Mouse (Mus musculus) heart, postnatal 36 days (tissue): ENCODE measurements around the gene Itgb7. TPM values are rescaled to one million over a fixed set of nuclear protein-coding genes. Genes with fewer than 3 reads are reported as not detected.

ENCODE experiments used
- DNase-seq, 2 experiments: peaks; one replicate each; pipeline ENCODE4 v3.0.0; 2021 to 2022
- intact Hi-C: fragments of 180-260 bp; cut with DNase I; formaldehyde crosslinking; loops from one replicate; pipeline ENCODE4 v1.15.1; 2025
- total RNA-seq, 2 experiments: library from RNA; stranded (reverse); gene quantifications; 2 replicates each; pipeline ENCODE4 v1.2.3; 2021

Gene Itgb7
- total RNA-seq: 1 to 10 TPM; 1.6 to 1.8 TPM

DNA sequence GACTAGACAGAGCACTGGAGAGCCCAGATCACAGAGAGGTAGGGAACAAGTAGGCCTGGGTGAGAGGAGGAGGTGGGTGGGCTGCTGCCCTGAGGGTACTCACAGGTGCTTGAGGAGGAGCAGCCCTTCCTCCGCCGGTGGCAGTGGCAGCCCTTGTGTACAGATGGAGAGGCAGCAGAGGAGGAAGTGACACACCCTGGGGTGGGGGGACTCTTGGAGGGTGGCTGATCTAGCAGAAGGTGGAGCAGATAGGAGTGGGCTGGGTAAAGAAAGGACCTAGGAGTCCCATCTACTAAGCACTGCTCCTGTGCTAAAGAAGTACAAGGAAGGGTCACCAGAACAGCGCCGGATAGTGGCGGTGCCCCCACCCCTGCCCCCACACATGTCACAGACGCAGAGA lies at the start of gene Itgb7:
TSS of gene Itgb7 (minus strand) at position 197 of the 400 bp plus-strand sequence.
- no peak for DNase-seq
- intact Hi-C loops: no loop called here

DNA sequence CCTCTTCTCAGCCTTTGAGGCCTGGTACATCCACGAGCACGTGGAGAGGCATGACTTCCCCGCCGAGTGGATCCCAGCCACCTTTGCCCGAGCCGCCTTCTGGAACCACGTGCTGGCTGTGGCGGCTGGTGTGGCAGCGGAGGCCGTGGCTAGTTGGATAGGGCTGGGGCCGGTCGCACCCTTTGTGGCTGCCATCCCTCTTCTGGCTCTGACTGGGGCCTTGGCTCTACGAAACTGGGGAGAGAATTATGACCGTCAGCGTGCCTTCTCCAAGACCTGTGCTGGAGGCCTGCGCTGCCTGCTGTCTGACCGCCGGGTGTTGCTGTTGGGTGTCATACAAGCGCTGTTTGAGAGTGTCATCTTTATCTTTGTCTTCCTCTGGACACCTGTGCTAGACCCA lies 48.9 kb upstream of the Itgb7 start:
- intact Hi-C loops: no loop called here
- DNase-seq: no peak

DNA sequence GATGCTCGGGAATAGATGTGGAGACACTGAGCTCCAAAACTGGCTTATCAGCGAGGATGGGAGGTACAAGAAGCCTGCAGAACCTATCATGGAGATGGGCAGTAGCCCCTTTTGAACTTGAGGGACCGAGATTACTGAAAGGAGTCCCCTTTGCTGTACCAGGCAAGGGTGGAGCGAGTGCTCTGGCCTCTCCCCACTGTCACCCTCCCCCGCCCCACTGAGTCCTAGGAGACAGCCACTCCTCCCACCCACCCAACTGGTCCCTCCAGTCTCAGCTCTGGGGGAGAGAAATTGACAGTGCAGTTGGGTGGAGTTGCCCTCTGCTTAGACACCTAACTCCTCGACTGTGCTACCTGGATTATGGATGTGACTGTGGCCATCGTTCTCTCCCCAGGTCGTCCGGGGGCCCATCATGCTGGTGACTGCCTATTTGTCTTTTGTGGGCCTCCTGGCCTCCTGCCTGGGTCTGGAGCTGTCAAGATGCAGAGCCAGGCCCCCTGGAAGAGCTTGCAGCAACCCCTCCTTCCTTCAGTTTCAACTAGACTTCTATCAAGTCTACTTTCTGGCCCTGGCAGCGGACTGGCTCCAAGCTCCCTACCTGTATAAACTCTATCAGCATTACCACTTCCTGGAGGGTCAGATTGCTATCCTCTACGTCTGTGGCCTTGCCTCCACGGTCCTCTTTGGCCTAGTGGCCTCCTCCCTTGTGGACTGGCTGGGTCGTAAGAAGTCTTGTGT lies 48.2 kb upstream of the Itgb7 start:
- intact Hi-C loops: loop anchor here (1.0 to 2.0 kb wide), 4 partner anchors 31 to 101 kb away; partner anchors contain the start of gene Zfp740

DNA sequence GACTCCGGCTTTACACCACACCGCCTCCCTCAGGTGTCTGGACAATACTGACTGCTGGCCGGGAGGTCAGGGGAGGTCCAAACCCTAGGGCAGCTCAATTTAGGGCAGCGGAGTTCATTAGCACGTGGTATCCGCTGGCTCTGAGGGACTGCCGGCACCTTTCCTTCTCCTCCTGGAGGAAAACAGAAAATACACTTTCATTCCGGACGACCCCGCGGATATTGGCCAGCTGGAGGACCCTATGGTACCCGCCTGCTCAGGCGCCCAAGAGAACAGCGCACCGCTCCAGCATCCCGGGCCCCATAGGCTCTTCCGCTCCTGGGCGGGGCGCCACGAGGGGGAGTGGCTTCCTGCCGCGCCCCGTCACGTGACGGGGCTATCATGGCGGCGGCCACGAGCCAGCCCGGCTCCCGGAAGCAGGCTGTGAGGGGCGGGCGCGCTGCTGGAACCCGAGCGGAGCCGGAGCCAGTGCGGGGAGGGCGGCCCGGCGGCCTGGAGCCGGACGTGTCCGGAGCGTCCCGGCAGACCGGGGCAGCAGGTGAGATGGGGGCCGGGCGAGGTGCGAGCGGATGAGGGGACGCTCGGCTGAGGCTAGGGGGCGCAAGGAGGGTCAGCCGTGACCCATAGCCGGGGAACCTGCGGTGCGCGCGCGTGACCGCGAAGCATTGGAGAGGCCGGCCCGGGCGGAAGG lies 47.5 kb upstream of the Itgb7 start, which contains the start of gene Mfsd5:
TSS of gene Mfsd5 (plus strand) at position 363 of the 691 bp plus-strand sequence.
- DNase-seq: peak; percentile 87 to 92
- intact Hi-C loops: loop anchor here (1.0 to 2.0 kb wide), 4 partner anchors 30 to 100 kb away; partner anchors contain the start of gene Zfp740

More for the DNA sequence above, 48.2 kb upstream of the Itgb7 start:
- DNase-seq: no peak

DNA sequence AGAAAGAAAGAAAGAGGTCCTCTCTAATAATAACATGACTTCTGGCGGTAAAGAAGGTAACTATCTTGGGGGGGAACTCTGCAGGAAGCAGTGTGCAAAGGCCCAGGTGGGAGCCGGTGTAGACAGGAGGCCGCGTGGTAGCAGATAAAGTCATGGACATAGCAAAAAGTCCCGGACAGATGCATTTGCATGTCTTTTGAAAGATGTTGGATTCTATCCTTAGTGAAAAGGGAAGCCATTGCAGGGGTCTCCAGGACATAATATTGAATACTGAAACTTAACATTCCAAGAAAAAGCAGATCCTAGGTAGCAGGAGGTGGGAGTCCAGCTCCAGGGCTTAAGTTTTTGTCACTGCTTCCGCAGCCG lies 47.0 kb upstream of the Itgb7 start:
- DNase-seq: no peak
- intact Hi-C loops: loop anchor here (1.0 to 2.0 kb wide), 4 partner anchors 30 to 100 kb away; partner anchors contain the start of gene Zfp740

DNA sequence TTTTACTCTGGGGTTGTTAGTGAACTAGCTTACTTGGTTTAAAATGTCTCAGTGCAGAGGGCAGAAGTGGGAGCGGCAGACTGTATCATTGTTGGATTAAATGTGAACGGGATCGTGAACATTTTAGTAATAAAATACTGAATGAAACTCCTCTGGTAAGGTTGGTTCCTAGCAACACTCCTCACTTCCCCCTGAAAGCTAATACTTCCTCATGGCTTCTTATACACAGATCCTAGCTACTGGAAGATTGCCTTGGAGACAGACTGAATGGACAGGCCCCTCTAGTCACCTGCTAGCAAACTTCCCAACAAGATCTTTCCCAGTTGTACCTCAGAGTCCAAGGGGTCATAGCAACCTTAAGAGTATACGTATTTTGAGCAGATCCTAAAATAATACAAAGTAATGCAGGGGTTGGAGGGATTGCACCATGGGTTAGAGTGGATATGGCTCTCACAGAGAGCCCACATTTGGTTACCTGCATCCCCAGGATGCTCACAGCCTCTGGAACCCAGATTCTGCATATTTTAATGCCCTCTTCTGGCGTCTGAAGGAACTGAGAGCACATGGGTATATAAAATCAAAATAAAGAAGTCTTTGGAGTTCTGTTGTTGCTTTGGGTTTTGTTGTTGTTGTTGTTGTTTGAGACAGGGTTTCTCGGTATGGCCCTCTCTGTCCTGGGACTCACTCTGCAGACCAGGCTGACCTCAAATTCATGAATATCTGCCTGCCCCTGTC lies 42.4 kb upstream of the Itgb7 start:
- intact Hi-C loops: no loop called here
- no peak for DNase-seq

DNA sequence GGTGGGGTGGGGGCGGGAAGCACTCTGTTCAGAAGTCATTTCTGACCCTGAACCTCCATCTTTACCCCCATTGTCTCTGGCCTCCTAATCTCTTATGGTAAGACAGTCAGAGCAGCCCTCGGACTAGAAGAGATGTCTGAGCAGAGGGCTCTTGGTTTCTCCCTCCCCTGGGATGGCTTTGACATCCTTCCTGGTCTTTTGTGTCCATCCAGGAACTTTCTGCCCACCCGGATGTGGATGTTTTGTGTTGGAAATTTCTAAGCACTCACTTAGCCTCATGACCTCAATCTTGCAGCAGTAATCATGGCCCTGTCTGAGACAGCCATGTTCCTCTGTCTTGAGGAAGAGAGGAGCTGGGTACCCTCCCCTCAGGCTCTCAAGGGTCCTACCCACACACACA lies 39.7 kb upstream of the Itgb7 start:
- intact Hi-C loops: no loop called here

DNA sequence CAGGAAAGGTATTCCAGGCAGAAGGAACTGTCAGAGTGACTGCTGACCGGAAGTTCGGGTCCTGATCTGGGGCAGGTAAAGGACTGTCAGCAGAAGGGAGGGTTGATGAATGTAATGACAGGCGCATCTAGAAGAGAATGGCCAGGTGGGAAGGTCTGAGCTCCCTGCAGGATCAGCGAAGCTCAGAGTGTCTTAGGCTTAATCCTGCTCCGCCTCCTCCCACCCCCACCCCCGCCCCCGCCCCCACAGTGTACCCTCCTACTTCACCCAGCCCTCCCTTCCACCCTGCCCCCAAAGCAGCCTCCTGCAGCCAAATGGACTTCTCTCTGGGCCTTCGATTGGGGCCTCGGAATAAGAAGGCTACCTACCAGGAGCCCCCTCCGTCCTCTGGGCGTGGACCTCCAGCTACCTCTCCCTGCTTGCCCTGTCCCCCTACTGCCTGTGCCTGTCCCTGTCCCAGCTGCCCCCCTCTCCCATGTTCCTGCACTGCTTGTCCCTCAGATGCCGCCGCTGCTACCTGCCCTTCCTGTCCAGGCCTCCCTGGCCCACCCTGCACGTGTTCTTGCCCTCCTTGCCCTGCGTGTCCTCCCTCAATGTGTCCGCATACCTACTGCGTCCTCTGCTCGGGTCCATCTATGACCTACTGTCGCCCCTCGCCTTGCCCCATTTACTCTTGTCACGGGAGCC lies 38.7 kb upstream of the Itgb7 start, which contains the start of gene Gm9918:
TSS of gene Gm9918 (plus strand) at position 290 of the 687 bp plus-strand sequence.
- intact Hi-C loops: no loop called here
- DNase-seq: no peak

More for the DNA sequence above, 39.7 kb upstream of the Itgb7 start:
- no peak for DNase-seq

DNA sequence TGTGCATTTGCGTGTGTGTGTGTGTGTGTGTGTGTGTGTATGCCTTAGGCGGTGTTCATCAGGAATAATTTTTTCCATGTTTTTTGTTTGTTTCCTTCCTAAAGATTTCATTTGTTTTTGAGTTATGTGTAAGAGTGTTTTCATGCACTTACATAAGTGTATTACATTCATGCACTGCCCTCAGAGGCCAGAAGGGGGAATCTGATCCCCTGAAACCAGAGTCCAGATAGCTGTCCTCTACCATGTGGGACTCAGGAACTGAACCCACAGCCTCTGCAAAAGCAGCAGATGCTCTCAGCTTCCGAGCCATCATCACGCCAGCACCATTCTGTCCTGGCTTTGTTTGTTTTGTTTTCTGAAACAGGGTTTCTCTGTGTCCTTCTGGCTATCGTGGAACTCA lies 33.8 kb upstream of the Itgb7 start:
- intact Hi-C loops: no loop called here
- no peak for DNase-seq

DNA sequence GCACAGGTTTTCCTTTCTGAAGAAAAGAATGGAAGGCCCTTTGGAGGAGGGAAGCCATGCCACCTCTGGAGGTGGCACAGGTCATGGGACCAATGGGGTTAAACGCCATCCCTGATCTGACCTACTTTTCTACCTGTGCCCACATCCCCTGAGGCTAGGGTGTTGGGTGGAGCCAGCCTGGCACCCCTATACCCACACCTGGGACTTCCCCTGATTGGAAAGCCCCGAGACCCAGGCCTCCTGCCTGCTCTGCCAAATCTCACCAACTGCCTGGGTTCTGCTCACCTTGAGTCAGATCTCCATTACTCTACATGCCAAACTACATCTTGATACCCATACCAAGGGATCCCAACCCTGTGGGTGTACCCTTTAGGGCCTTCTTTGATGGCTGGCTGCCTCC lies 31.3 kb upstream of the Itgb7 start:
- intact Hi-C loops: no loop called here
- no peak for DNase-seq

DNA sequence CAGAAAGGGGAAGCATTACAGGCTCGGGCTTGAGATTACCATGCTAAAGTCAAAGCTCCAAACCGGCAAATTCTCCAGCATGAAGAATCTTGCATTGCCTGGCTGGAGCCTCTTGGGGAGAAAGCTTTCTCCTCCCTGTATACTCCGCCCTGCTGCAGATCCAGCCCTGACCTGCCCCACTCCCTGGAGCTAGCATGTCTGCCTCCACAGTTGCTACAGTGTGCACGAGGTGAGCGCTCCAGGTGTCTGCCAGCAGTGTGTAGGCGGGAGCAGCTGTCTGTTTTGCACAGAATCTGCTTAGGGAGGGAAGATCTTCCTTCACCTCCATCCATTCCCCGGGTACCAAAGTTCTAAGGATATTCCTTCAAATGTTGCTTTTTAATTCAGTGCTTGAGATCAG lies 30.8 kb upstream of the Itgb7 start:
- intact Hi-C loops: no loop called here

DNA sequence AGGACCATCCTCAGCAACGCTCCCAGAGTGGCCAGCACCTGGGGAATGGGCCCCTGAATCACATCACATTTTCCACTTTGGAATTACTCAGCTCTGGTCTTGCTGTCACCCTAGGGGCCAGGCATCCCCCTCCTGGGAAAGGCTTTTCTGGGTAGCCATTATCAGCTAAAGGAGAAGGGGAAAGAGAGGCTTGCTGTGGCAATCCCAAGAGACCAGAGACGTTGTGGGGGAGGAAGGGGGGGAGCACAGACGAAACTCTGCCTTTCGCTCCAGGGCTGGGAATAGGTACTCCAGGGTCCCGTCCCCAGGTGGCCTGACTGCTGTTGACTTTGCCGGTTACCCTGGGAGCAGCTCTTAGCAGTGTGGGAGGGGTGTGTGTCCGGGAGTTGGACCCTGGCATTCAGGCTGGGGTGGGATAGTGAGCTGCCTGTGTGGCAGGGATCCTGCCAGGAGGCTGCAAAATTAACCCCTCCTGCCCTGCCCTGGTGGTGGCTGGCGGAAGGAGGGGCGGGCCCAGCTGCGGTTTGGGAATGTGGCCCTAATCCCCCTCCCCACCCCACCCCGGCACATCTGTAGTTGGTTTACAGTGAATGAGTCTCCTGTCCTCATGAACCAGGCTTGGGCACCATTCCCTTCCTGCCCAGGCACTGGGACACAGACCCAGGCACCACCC lies 27.0 kb upstream of the Itgb7 start:
- DNase-seq: no peak
- intact Hi-C loops: no loop called here

More for the DNA sequence above, 30.8 kb upstream of the Itgb7 start:
- no peak for DNase-seq

DNA sequence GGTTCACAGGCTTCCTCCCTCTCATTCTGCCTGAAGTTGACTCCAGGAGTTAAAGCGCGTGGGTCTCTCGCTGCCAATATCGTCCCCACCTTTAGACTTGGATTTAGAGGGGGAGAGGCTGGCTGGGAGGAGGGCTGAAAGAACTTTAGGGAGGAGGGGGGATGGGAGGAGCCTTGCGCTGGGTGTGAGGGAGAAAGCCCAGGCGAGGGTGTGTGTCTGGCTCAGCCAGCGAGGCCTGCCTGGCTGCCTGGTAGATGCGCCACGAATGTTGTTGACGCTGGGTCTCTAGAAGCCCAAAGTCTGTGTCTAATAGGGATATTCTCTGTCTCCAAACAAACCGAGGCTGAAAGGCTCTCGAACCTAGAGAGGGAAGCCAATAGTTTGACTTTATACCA lies 26.3 kb upstream of the Itgb7 start:
- intact Hi-C loops: no loop called here

DNA sequence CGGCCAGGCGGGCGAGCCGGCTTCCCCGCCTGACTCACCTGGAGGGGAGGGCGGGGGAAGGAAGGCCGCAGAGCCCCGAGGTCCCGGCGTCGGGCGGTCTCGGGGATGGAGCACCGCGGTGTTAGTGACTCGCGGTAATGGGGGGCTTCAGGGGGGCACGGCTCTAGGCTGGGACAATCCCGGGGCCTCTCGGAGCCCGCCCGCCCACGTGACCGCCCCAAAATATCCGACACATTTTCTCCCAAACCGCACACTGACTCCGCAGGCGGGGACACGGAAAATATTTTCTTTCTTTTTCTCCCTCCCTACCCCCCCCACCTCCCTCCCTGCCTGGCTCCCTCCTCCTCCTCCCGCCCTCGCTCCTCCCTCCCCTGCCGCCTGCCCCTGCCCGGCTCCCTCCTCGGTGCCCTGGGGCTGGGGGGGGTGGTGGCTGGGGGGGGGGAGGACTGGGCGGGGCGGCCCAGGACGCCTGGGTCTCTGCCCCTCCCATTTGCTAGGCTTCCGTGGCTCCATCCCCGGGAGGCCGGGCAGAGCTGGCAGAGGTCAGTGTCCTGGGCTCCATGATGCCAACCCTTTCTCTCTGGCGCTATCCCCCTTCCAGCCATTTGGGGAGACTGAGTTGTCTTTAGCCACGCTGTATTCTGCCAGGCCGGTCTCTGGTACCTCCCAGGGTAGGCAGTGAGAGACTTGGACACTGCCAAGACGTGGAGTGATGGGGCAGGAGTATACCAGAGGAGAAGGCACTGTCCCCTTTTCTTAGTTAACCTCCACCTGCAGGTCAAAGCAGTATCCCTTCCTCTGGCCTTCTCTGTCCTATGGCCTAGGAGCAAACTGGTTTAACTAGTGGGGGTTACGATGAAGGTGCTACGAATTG lies 25.7 kb upstream of the Itgb7 start, which contains the start of gene Rarg:
TSS of gene Rarg (minus strand) at position 316 of the 874 bp plus-strand sequence.
- DNase-seq: peak; percentile 53 to 62
- intact Hi-C loops: no loop called here

More for the DNA sequence above, 26.3 kb upstream of the Itgb7 start:
- DNase-seq: peak; percentile 60 to 62

DNA sequence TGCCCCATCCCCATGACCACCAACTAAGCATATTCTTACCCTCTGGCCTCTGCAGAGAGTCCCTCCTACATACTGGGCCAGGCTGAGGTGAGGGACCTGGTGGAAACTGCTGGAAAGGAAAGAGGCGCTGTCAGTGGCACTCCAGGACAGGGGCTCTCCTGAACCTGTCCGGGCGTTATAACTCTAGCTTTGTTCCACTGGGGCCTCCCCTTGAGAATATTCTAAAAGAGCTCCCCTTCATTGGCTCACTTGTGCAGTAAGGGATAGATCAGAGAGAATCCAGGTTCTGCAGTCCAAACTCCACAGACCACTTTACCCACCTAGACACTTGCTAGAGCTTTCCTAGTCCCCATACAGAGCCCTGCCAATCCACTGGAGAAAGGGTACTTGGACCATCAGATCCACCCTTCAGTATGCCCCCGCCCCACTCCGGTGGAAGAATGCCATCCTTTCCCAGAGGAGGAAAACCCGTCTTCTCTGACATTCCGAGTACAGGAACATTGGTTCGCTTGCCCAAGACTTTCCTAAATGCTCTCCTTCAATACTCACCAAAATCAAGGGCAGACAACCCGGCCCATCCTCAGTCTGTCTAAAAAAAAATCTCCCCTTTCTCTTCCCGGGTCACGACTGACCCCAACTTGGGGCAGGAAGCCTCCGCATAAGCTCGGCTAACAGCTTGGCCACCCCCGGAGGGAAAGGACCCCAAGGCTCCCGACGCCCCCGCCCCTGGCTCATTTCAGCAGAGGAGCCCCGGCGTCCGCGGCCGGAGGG lies 24.9 kb upstream of the Itgb7 start:
- no peak for DNase-seq
- intact Hi-C loops: no loop called here

DNA sequence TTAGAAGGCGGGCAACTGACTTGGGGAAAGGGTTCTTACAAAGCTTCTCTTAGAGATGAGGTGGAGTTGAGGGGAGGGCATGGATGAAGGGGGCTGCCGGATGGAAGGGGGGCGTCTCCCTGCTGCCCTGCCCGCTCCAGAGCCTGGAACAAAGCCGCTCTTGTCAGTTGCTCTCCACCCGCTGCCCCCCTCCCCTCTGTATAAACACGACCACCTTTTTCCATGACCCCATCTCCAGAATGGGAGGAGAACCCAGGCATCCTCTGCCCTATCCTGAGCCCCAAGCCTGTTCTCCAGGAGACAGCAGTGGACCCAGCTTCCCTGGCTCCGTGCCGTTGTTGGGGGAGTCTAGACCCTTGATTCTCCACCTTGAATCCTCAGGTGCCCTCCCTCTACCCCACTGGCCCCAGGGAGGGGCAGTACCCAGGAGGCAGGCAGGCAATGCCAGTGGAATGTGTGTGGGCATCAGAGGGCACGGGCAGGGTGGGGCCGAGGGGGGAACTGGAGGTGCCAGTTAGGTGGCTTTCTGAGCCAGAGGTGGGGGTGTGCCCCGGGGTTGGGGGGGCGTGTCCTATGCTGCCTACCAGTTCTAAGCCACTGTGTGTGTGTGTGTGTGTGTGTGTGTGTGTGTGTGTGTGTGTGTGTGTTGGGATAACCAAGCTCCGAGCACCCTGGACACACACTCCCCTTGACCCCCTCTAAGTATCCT lies 24.0 kb upstream of the Itgb7 start:
- DNase-seq: no peak
- intact Hi-C loops: no loop called here

DNA sequence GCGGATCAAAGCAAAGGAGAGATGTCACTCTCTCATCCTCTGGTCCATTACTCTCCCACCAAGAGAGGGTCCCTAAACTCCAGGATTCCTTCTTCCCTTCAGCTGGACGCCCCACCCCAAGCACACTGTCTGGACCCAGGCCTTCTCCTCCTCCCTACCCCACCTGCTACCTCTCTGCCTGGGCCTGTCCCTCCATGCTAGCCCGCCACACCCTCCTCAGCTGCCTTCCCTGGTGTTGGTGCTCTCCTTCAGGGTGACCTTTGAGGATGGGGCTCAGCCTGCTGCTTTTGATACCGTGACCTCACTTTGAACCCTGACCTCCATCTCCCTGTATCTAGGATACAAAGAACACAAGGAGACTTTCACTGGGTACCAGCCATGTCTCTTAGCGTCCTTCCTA lies 18.8 kb upstream of the Itgb7 start:
- DNase-seq: no peak
- intact Hi-C loops: no loop called here
